Mouse (Mus musculus) Patski (cell line): ENCODE data around the gene Tipin. TPM values are rescaled to one million over a fixed set of nuclear protein-coding genes. Genes with fewer than 3 reads are reported as not detected.
"Not testable (repeated sequence)": the region's sequence is repeated elsewhere in the genome, so short reads cannot be mapped to it uniquely, and the experiment has no call there.

Source experiments
- ATAC-seq: fragments of 100-300 bp; one replicate; pipeline ENCODE4 v1.8.0; 2021
- CTCF ChIA-PET: fragments of 350-600 bp; sonication (Branson Sonifier 250); formaldehyde crosslinking; loops from one replicate; lab custom pipeline; 2022; ENCODE audit warnings: inconsistent platforms; lab: Charles Lee
- POLR2A ChIA-PET: fragments of 350-600 bp; sonication (Branson Sonifier 250); formaldehyde crosslinking; loops from one replicate; lab custom pipeline; 2022; ENCODE audit warnings: antibody characterized with exemption, inconsistent platforms; lab: Charles Lee
- DNase-seq: peaks from one replicate; pipeline ENCODE4 v3.0.0-alpha.2; 2011; ENCODE audit warnings: low read depth, low spot score
- H3K27me3 ChIP-seq: fragments of 371-371 bp; one replicate; pipeline ENCODE4 v1.5.1; 2021
- CTCF ChIP-seq: fragments of 100-300 bp; IDR thresholded peaks from one replicate; pipeline ENCODE4 v1.5.1; 2021
- in situ Hi-C: fragments of 300-500 bp; cut with MboI; formaldehyde crosslinking; loops from 3 replicates; pipeline ENCODE4 v1.11.1; 2018; ENCODE audit warnings: low pct_unique_long_range_greater_than_20kb, mixed read lengths
- polyA plus RNA-seq: library from polyadenylated mRNA; unstranded; gene quantifications from one replicate; pipeline ENCODE4 v1.2.3, GENCODE M21; 2021

Gene Tipin
- polyA plus RNA-seq, 1 experiment from 2014 or later: 50.2 TPM

DNA sequence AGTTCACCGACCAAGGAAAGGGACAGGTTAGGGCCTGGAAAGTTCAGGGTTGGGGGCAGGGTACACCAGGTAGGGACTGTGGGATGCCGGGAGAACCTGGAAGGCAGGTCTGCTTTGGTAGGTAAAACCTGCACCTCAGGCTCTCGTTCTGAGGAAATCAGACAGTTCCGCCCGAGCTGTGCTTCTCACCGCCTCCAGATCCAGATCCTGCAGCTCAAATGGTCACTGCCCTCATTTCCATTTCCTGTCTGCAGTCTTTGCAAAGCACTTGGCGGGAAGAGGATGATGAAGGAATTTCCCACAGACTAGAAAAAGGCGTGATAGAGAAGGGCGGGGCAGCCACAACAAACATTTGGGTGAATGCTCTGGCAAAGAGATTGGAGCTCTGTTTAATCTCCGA is 13.2 kb upstream of the Tipin start:
- DNase-seq: no peak

DNA sequence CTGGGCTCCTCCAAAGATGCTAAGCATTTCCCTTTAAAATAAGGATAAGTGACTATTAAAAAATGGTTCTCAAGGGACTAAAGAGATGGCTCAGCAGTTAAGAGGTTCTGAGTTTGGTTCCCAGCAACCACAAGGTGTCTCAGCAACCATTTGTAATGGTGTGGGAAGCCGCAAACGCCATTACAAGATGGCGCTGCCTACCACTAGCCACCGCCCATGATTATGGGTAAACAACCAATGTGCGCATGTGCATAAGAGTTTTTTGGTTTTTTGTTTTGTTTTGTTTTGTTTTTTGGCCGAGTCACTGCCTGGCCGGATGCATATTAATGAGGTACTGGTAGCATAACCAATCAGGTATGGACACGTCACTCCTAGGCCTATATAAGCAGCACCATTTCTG is 12.5 kb upstream of the Tipin start:
- ATAC-seq, POLR2A ChIA-PET, DNase-seq: not testable (repeated sequence)

More for the DNA sequence above, 13.2 kb upstream of the Tipin start:
- no peak for ATAC-seq
- in situ Hi-C loops: no loop called here
- ChIA-PET CTCF (no interaction called here), POLR2A (interaction anchor here (0.7 kb wide), 1 partner anchor 16 kb away, joined by 3 read pairs; no protein-coding TSS in a partner anchor)
- no peak for TF ChIP-seq CTCF
- H3K27me3 ChIP-seq: no peaks in the 10 kb centered on the region

DNA sequence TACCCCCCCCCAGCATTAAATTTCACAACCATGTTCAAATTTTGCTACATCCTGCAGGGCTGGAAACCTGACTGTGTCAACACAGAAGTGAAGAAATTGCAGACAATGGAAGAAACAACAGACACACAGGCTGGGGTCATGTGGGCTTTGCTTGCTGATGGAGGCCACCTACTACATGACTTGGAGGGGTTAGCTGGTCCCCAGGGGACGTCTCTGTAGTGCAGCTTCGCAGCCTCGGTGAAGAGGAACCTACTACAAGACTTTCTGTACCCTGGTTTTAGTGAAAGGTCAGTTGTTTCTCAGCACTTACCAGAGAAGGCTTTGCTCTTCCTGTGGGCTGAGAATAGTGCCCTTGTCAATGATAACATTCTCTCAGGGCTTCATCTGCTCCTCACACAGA is 10.1 kb upstream of the Tipin start:
- in situ Hi-C loops: loop anchor here (5.0 kb wide), 1 partner anchor 149 kb away; no protein-coding TSS in a partner anchor
- H3K27me3 ChIP-seq: no peaks in the 10 kb centered on the region
- ChIA-PET CTCF (interaction anchor here (1.5 kb wide), 1 partner anchor 110 kb away, joined by 3 read pairs; no protein-coding TSS in a partner anchor), POLR2A (no interaction called here)
- no peak for DNase-seq
- TF ChIP-seq CTCF: no peak
- ATAC-seq: no peak

More for the DNA sequence above, 12.5 kb upstream of the Tipin start:
- CTCF ChIA-PET, H3K27me3 ChIP-seq, in situ Hi-C loops: not testable (repeated sequence)

DNA sequence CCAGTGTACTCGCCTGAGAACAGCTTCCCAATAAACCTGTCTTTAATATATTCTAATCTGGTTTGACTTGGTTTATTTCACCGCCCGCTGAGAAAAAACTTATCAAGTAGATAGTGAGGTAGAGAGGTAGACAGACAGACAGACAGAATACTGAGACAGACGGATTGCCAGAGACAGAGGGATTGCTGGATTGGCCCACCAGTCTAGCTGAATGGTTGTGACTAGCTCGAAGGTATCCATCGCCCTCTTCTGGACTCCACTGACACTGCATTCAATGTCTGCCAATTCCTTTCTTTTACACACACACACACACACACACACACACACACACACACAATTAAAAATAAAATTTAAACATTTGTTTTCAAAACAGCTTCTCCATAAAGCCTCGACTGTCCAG is 8.8 kb upstream of the Tipin start:
- in situ Hi-C loops: loop anchor here (5.0 kb wide), 1 partner anchor 150 kb away; no protein-coding TSS in a partner anchor
- DNase-seq: peak; percentile 20
- no peaks in the 10 kb centered on the region for H3K27me3 ChIP-seq
- ChIA-PET CTCF (interaction anchor here (0.7 to 3.5 kb wide), 10 partner anchors 9 to 154 kb away, joined by 3 to 22 read pairs (median 4); partner anchors contain the start of gene Snapc5), POLR2A (interaction anchor here (0.6 kb wide), 2 partner anchors 154 to 663 kb away, joined by 3 read pairs; no protein-coding TSS in a partner anchor)
- ATAC-seq: no peak
- peak; percentile 62 for TF ChIP-seq CTCF

DNA sequence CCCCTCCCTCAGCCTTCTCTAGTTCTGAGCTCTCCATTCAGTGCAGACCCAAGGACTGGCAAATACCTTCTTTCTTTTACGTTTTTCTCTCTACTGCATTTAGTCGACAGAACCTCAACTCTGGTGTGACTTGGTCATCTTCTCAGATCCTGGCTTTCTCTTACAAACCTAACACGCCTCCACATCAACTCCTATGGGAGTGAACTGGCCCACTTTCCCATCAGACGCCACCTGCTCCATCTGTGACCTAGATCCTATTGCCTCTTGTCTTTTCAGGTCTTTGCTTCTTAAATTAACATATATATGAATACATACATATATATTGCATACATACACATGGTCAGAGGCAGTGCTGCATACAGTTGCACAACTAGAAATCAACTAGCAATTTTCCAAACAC is 7.6 kb upstream of the Tipin start:
- DNase-seq (no peak), ATAC-seq (no peak)
- ChIA-PET POLR2A (interaction anchor here (0.8 to 1.8 kb wide), 2 partner anchors 95 to 505 kb away, joined by 4 to 5 read pairs; partner anchors contain the start of gene Snapc5), CTCF (interaction anchor here (1.5 to 3.5 kb wide), 2 partner anchors 94 to 154 kb away, joined by 4 to 22 read pairs; partner anchors contain the start of gene Snapc5)
- no peaks in the 10 kb centered on the region for H3K27me3 ChIP-seq
- TF ChIP-seq CTCF: no peak
- in situ Hi-C loops: loop anchor here (5.0 kb wide), 1 partner anchor 151 kb away; no protein-coding TSS in a partner anchor

DNA sequence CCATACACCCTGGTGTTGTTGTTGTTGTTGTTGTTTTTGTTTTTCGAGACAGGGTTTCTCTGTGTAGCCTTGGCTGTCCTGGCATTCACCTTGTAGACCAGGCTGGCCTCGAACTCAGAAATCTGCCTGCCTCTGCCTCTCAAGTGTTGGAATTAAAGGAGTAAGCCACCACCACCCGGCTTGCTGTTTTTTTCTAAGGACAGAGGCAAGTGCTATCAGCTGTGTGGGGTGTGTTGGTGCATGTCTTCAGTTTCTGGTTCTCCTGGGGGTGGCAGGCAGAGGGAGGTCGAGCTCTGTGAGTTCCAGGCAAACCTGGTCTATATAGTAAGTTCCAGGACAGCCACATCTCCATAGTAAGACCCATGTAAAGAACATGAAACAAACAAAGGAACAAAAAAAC is 7.1 kb upstream of the Tipin start:
- ChIA-PET POLR2A (interaction anchor here (1.8 kb wide), 1 partner anchor 95 kb away, joined by 5 read pairs; the partner anchor contains the start of gene Snapc5), CTCF (interaction anchor here (1.0 to 3.5 kb wide), 6 partner anchors 13 to 158 kb away, joined by 3 to 22 read pairs (median 4); partner anchors contain the start of genes Lctl and Snapc5)
- in situ Hi-C loops: loop anchor here (5.0 kb wide), 1 partner anchor 152 kb away; no protein-coding TSS in a partner anchor
- no peak for ATAC-seq
- no peak for TF ChIP-seq CTCF
- no peak for DNase-seq
- no peaks in the 10 kb centered on the region for H3K27me3 ChIP-seq

DNA sequence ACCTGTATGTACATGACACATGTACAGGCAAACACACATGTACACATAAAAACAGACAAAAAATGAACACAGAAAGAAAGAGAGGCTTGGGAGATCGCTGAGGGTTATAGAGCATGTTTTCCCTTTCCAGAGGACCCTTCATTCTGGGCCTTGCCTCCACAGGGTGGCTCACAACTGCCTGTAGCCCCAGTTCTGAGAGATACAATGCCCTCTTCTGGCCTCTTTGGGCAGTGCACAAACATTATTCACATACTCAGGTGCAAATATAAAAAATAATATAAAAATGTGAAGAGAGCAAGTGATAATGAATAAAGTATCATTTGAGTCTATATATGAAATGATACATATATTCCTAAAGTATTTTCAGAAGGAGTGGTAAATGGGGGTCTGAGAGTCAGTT is 6.5 kb upstream of the Tipin start:
- DNase-seq (no peak), ATAC-seq (no peak)
- TF ChIP-seq CTCF: peak; percentile 78
- in situ Hi-C loops: loop anchor here (5.0 kb wide), 1 partner anchor 153 kb away; no protein-coding TSS in a partner anchor
- no peaks in the 10 kb centered on the region for H3K27me3 ChIP-seq
- CTCF ChIA-PET: interaction anchor here (0.8 to 3.5 kb wide), 7 partner anchors 13 to 158 kb away, joined by 3 to 22 read pairs (median 3); partner anchors contain the start of genes Lctl and Snapc5
- POLR2A ChIA-PET: interaction anchor here (1.8 kb wide), 1 partner anchor 96 kb away, joined by 5 read pairs; the partner anchor contains the start of gene Snapc5

DNA sequence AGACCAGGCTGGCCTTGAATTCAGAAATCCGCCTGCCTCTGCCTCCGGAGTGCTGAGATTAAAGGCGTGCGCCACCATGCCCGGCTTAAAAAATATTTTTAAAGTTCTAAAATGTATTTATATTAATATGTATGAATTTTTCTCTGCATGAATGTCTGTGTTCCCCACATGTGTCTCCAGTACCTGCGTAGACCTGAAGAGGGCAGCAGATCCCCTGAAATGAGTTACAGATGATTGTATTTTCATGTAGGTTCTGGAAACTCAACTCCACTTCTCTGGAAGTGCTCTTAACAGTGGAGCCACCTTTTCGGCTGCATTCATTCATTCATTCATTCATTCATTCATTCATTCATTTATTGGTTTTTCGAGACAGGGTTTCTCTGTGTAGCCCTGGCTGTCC is 3.7 kb upstream of the Tipin start:
- POLR2A ChIA-PET: no interaction called here
- ATAC-seq: no peak
- CTCF ChIA-PET: interaction anchor here (0.6 to 1.5 kb wide), 4 partner anchors 51 to 158 kb away, joined by 3 to 4 read pairs (median 4); partner anchors contain the start of gene Snapc5
- peak; percentile 62 for TF ChIP-seq CTCF
- no peaks in the 10 kb centered on the region for H3K27me3 ChIP-seq
- in situ Hi-C loops: no loop called here
- no peak for DNase-seq

DNA sequence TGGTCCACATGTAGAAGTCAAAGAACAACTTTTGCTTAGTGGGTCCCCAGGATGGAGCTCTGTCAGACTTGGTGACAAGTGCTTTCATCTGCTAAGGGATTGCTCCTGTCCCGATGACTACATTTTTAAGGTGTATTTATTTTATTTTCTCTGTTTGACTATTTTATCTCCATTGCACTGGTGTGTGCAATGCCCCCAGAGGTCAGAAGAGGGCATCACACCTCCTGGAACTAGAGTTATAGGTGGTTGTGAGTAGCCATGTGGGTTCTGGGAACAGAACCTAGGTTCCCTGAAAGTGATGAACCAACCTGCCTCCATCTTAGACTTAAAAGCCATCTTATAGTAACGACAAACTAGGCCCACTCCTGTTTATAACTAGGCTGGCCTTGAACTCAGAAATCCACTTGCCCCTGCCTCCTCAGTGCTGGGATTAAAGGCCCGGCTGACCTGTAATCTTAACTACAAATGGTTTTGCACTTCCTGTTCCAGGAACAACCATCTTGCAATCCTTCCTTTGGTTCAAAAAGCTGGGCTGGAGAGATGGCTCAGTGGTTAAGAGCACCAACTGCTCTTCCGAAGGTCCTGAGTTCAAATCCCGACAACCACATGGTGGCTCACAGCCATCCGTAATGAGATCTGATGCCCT is 2.6 kb upstream of the Tipin start:
- TF ChIP-seq CTCF: peak; percentile 27
- no peaks in the 10 kb centered on the region for H3K27me3 ChIP-seq
- CTCF ChIA-PET: no interaction called here
- ATAC-seq (no peak), DNase-seq (no peak)
- POLR2A ChIA-PET: no interaction called here
- in situ Hi-C loops: no loop called here

DNA sequence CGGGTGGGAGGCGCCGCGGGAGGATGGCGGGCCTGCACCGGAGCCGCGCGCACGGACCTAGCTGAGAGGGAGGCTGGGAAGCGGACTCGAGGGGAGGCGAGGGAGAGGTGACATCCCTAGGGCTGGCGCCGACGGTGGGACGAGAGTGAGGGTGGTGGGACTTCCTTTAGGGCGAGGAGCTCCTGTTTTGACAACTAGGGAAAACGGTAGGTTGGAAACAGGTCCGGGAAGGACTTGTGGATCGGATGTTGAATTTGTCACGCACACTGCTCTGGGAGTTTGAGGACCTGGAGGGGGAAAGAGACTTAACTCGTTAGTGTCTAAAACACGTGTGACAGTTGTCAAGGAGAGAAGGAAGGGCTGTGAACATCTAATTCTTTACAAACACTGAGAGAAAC is 399 bp downstream of the Tipin start:
- no peak for TF ChIP-seq CTCF
- no peak for DNase-seq

More for the DNA sequence above, 399 bp downstream of the Tipin start:
- POLR2A ChIA-PET: no interaction called here
- in situ Hi-C loops: no loop called here
- peak; percentile 62 for ATAC-seq
- CTCF ChIA-PET: no interaction called here
- no peaks in the 10 kb centered on the region for H3K27me3 ChIP-seq
